Mouse (Mus musculus) ES-E14 (cell line): ENCODE results near the gene Coa4. TPM values are rescaled to one million over a fixed set of nuclear protein-coding genes. Genes with fewer than 3 reads are reported as not detected.
A peak's percentile ranks its signal among the peaks of the same experiment; 100 is the strongest.
"Not testable (repeated sequence)": the region's sequence is repeated elsewhere in the genome, so short reads cannot be mapped to it uniquely, and the experiment has no call there.

ENCODE experiments used
- DNase-seq: peaks from one replicate; pipeline ENCODE4 v3.0.0-alpha.2; 2013; ENCODE audit warnings: low read depth, low spot score
- H3K27ac ChIP-seq: 2 replicates; pipeline ENCODE4 v1.5.1; 2012; ENCODE audit warnings: low read depth, mild to moderate bottlenecking, low read length, moderate library complexity, mixed read lengths; ENCODE audit not compliant: poor library complexity, insufficient read depth, severe bottlenecking
- H3K36me3 ChIP-seq: 2 replicates; pipeline ENCODE4 v1.6.1; 2012; ENCODE audit warnings: mild to moderate bottlenecking, low read length, moderate library complexity, mixed read lengths; ENCODE audit not compliant: control insufficient read depth, poor library complexity, insufficient read depth, severe bottlenecking
- H3K4me1 ChIP-seq, 2 experiments: fragments of 150-350 bp in 1 of 2; sonication (generic) in 1 of 2; 2 replicates each; pipeline ENCODE4 v1.6.1; 2012; ENCODE audit warnings: low read length in 2 of 2, mild to moderate bottlenecking in 1 of 2, mixed read lengths in 1 of 2; ENCODE audit not compliant: control insufficient read depth in 2 of 2, insufficient read depth in 2 of 2, poor library complexity in 1 of 2
- H3K4me3 ChIP-seq, 2 experiments: fragments of 150-350 bp in 1 of 2; sonication (generic) in 1 of 2; 2 replicates each; pipeline ENCODE4 v1.5.1; 2012; ENCODE audit warnings: low read length in 2 of 2, low read depth in 1 of 2, mild to moderate bottlenecking in 1 of 2, mixed read lengths in 1 of 2; ENCODE audit not compliant: insufficient read depth in 1 of 2, poor library complexity in 1 of 2, severe bottlenecking in 1 of 2
- H3K9ac ChIP-seq: 2 replicates; pipeline ENCODE4 v1.6.1; 2012; ENCODE audit warnings: low read depth, mild to moderate bottlenecking, low read length, mixed read lengths; ENCODE audit not compliant: poor library complexity, insufficient read depth, severe bottlenecking
- H3K9me3 ChIP-seq: fragments of 150-350 bp; sonication (generic); 2 replicates; pipeline ENCODE4 v1.6.1; 2012; ENCODE audit warnings: low read depth, mild to moderate bottlenecking, low read length; ENCODE audit not compliant: control insufficient read depth, insufficient read depth
- CHD2 ChIP-seq: IDR thresholded peaks from 2 replicates; pipeline ENCODE4 v1.6.1; 2014; ENCODE audit warnings: mild to moderate bottlenecking, low read depth, low read length, inconsistent platforms
- HCFC1 ChIP-seq: IDR thresholded peaks from 2 replicates; pipeline ENCODE4 v1.6.1; 2012; ENCODE audit warnings: low read length, inconsistent platforms, borderline replicate concordance; ENCODE audit not compliant: insufficient read depth
- MAFK ChIP-seq: IDR thresholded peaks from 2 replicates; pipeline ENCODE4 v1.6.1; 2014; ENCODE audit warnings: mild to moderate bottlenecking, low read depth, low read length, inconsistent platforms; ENCODE audit not compliant: insufficient read depth
- ZC3H11A ChIP-seq: IDR thresholded peaks from 2 replicates; pipeline ENCODE4 v1.6.1; 2012; ENCODE audit warnings: low read depth, mild to moderate bottlenecking, inconsistent platforms, low read length, borderline replicate concordance
- ZNF384 ChIP-seq: IDR thresholded peaks from 2 replicates; pipeline ENCODE4 v1.6.1; 2012; ENCODE audit warnings: low read depth, low read length, inconsistent platforms
- in situ Hi-C, 2 experiments: fragments of 600-800 bp; cut with MboI; formaldehyde crosslinking; loops; one replicate each; pipeline ENCODE4 v1.15.1; 2025; ENCODE audit warnings: low sequenced_read_pairs in 2 of 2, inconsistent platforms in 1 of 2; ENCODE audit not compliant: unreplicated experiment in 2 of 2
- total RNA-seq: library from RNA; depleted of rRNA; stranded (reverse); fragments of 300-350 nt; gene quantifications from 2 replicates; pipeline ENCODE4 v1.2.3, GENCODE M21; 2012

Coa4 gene
- total RNA-seq, 1 experiment = 14.6 TPM

DNA sequence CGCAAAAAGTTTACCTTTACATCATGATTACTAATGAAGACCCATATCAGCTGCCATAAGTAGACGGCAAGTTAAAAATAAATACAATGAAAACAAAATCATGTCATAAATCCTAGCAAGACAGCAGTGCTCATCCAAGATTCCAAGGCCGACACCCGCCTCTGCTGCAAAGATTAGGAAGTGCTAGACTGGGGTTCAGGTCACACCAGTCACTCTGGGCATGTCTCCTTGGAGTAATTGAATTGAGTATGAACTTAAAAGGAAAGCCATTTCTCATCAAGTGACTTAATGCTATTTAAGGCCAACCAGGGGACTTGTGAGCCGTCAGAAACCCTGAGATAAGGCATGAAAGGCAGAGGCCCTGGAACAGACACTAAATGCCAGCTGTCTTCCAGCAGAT lies 20.4 kb downstream of the Coa4 start:
- peaks cover 0 to 6% of the 10 kb centered on the region in 2 experiments; a peak in 1 of 4 replicates for H3K4me1 ChIP-seq
- in situ Hi-C loops = no loop called here
- TF ChIP-seq ZNF384 (no peak), ZC3H11A (no peak), CHD2 (no peak), HCFC1 (no peak), MAFK (no peak)
- H3K9ac ChIP-seq = no peak overlapping the region
- DNase-seq = no peak
- H3K9me3 ChIP-seq = no peaks in the 10 kb centered on the region
- no peak overlapping the region for H3K27ac ChIP-seq
- H3K36me3 ChIP-seq = no peaks in the 10 kb centered on the region
- no peak overlapping the region for H3K4me3 ChIP-seq

GRCm38 (mm10) chr7:100559331-100559730 lies 22.5 kb downstream of the Coa4 start:
- Histone ChIP-seq H3K9me3 (no peaks in the 10 kb centered on the region), H3K9ac (no peak overlapping the region), H3K36me3 (no peaks in the 10 kb centered on the region), H3K4me1 (peaks cover 0 to 1% of the 10 kb centered on the region in 2 experiments; a peak in 1 of 4 replicates), H3K4me3 (no peak overlapping the region), H3K27ac (no peak overlapping the region)
- no peak for TF ChIP-seq HCFC1
- TF ChIP-seq ZC3H11A = no peak
- TF ChIP-seq CHD2 = no peak
- TF ChIP-seq ZNF384 = no peak
- no peak for TF ChIP-seq MAFK
- in situ Hi-C loops = no loop called here
- DNase-seq = no peak

DNA sequence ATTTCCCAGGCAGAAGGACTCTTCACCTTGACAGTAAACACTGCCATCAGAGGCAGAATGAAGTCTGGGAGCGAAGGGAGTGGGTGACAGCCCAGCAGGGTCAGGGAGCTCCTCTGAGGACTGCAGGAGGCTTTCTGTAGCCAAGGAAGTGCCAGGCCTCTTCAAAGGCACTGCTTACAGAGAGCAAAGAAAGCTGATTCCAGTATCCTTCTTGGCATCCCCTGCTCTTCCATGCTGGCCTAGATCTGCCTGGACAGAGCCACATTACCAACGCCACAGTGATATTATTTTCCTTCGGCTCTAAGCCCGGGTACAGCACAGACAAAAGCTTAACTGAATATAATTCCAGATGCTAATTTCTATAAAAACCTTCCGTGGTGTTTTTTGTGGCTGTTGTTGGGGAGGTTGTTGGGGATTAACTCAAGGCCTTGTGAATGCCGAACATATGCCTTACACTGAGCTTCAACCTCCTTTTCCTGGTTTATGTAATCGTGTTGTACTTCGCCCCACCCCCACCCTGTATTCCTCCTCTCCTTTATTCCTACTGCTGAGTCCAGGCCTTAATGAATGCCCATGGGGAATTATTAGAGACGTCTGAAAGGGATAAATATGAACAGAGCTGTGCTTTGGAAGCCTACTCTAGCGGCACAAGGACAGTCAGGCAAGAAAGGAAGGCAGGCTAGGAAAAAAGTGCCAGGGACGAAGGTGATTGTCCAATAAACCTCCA lies 25.2 kb downstream of the Coa4 start:
- no peaks in the 10 kb centered on the region for H3K36me3 ChIP-seq
- H3K4me3 ChIP-seq = no peak overlapping the region
- in situ Hi-C loops = no loop called here
- TF ChIP-seq MAFK (no peak), CHD2 (no peak)
- no peaks in the 10 kb centered on the region for H3K9me3 ChIP-seq
- H3K9ac ChIP-seq = no peak overlapping the region
- no peak for DNase-seq
- no peak overlapping the region for H3K27ac ChIP-seq
- H3K4me1 ChIP-seq = no peaks in the 10 kb centered on the region; a peak in 1 of 4 replicates

DNA sequence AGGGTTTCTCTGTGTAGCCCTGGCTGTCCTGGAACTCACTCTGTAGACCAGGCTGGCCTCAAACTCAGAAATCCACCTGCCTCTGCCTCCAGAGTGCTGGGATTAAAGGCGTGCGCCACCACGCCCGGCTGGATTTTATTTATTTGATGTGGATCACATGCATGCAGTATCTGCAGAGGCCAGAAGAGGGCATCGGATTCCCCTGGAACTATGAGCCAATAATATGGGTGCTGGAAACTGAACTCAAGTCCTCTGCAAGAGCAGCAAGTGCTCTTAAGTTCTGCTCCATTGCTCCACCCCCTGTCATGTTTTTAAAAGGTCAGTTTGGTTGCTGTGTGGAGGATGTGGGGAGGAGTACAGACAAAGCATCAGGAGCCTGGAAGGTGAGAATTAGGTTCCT lies 30.4 kb downstream of the Coa4 start:
- H3K4me3 ChIP-seq, H3K9ac ChIP-seq, H3K27ac ChIP-seq, H3K36me3 ChIP-seq, H3K4me1 ChIP-seq, H3K9me3 ChIP-seq, in situ Hi-C loops: not testable (repeated sequence)
- DNase-seq = peak; percentile 67

GRCm38 (mm10) chr7:100569907-100570306 lies 33.0 kb downstream of the Coa4 start:
- no peak for TF ChIP-seq HCFC1
- TF ChIP-seq ZC3H11A = no peak
- TF ChIP-seq CHD2 = no peak
- TF ChIP-seq ZNF384 = no peak
- no peak for TF ChIP-seq MAFK
- in situ Hi-C loops = no loop called here
- DNase-seq = no peak
- Histone ChIP-seq H3K27ac (no peak overlapping the region), H3K9ac (no peak overlapping the region), H3K4me1 (no peaks in the 10 kb centered on the region; a peak in 1 of 4 replicates), H3K36me3 (no peaks in the 10 kb centered on the region), H3K9me3 (no peaks in the 10 kb centered on the region), H3K4me3 (no peak overlapping the region)
